Mouse (Mus musculus) spleen, postnatal 4 days (tissue): ENCODE measurements around the gene Dnah5.

Experiments
- DNase-seq, 2 experiments: peaks; one replicate each; pipeline ENCODE4 v3.0.0; 2022; ENCODE audit warnings: low spot score in 2 of 2

Dnah5 gene

GRCm38 (mm10) chr15:28203111-28204075 is at the start of gene Dnah5:
TSS of gene Dnah5 (plus strand) at chr15:28203752.
- DNase-seq: no peak

DNA sequence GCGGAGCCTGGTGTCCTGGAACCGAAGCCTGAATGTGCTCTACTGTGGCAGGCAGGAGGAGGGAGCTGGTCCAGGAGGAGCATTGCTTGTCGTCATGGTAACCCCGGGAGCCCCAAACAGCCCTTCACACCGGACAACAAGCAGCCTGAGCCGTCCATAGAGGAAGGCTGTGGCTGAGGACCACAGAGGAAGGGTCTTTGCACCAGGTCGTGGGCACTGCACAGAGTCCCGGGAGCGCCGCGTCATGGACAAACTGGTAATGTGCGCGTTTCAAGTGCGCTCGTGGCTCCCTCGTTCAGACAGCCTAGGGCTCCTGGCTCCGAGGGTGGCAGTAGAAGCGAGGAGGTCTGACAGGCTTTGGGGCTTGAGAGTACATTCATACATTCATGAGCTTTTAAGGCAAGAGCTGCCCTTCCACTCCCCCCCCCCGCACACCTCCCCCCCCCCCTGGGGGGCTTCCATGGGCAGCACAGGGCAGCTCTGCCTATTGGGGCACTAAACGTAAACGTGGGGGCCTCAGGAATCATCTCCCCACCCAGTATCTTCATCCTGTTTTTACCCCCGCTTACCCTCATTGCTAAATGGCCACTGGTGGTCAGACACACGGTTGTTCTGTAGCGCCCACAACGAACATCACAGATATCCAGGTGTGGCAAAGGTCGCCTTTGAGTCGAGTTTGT is 48.6 kb upstream of the Dnah5 start:
- no peak for DNase-seq

- DNase-seq: no peak
These were observed 44.6 kb upstream of the Dnah5 start for GRCm38 (mm10) chr15:28158771-28159489.

DNA sequence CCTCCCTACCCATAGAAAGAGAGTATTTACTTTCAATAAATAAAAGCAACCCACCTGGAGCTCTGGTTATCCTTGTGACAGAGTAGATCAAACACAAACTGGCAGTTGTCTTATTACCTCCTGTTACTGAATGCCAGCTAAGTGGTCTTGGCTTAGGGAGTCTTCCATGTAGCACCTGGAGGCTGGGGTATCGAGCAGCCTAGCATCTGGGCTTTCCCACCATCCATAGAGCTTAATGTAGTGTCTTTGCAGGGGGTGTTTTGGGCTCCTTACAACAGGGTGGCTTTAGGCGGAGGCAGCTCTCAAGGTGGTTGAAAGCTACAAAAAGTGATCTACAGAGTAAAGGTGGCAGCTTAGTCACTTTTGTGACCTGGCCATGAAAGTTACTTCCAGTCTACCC is 41.3 kb upstream of the Dnah5 start:
- DNase-seq: no peak

- no peak for DNase-seq
These were observed 38.3 kb upstream of the Dnah5 start for GRCm38 (mm10) chr15:28165234-28165633.

DNA sequence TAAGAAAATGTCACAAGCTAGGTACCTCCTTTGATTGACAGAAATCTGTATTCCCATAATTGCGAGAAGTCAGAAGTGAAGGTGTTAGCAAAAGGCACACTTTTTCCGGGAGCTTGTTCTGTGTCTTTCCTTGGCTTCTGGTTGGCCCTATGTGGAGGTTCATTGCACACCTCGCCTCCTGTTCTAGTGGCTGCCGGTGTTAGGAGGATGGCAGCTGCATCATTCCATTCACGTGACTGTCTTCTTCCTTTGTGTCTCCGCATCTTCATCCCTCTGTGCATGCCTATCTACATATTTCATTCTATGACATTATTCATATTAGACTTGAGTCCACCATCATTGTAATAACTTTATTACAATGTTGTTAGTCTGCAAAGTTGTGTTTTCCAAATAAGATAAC is 37.5 kb upstream of the Dnah5 start:
- DNase-seq: no peak

- no peak for DNase-seq
These were observed 24.6 kb upstream of the Dnah5 start for GRCm38 (mm10) chr15:28178951-28179350.

GRCm38 (mm10) chr15:28179556-28179955 is 24.0 kb upstream of the Dnah5 start:
- no peak for DNase-seq

GRCm38 (mm10) chr15:28181862-28182261 is 21.7 kb upstream of the Dnah5 start:
- DNase-seq: peak; percentile 37 to 80

DNA sequence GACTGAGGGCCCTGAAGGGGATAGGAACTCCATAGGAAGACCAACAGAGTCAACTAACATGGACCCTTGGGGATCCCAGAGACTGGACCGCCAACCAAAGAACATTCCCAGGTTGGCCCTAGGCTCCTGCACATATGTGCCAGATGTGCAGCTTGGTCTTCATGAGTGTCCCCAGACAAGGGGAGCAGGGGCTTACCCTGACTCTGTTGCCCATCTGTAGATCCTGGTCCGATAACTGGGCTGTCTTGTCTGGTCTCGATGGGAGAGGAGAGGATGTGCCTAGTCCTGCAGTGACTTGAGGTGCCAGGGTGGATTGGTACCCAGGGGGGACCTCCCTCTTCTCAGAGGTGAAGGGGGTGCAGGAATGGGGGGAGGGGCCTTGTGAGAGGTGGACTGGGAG is 21.0 kb upstream of the Dnah5 start:
- no peak for DNase-seq

- peak; percentile 47 to 87 for DNase-seq
These were observed 15.8 kb upstream of the Dnah5 start for GRCm38 (mm10) chr15:28187472-28188360.

DNA sequence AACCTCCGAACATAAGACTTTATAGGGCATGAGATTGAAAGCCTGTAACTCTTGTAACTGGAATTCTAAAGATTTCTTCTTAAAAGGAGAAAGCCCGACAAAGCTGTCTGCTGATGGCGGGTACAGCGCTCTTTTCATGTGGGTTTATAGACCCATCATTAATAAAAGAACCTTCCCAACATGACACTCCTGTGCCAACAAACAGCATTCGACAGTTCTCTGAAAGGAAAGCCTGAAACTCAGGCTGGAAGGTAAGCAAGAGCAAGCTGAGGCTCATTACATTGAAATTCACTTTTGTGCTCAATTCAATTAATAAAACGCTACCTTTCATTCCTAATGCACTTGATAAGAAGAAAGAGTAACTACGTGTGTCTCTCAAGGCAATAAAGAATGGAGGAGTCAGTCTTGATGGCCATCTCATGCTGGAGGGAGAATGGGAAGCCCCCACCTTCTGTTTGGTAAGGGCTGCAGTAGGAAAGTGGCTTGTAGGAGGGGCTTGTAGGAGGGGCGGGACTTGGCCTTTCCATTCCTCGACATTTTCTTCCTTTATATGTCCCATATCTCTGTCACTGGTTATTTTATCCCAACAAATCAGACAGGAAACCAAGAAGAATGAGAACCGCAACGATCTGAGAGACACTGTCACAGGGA is 15.1 kb upstream of the Dnah5 start:
- DNase-seq: no peak

DNA sequence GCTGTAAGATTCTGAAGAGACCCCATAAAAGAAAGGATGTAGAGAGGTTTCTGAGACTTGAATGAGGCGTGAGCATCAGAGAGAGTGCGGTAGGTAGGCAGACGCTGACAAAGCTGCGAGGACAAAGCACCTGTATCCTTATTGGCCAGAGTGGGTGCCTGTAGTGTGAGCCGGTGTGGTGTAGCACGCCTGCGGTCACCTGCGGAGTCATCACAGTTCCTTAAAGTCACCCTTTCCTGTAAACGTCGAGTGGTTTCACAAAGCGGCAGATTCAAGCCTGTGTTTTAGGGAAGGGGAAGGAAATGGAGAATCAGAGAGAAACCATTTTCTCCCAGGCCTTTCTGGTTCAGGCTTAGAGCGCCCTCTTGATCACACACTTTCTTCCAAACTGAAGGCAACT is 13.9 kb upstream of the Dnah5 start:
- no peak for DNase-seq

DNA sequence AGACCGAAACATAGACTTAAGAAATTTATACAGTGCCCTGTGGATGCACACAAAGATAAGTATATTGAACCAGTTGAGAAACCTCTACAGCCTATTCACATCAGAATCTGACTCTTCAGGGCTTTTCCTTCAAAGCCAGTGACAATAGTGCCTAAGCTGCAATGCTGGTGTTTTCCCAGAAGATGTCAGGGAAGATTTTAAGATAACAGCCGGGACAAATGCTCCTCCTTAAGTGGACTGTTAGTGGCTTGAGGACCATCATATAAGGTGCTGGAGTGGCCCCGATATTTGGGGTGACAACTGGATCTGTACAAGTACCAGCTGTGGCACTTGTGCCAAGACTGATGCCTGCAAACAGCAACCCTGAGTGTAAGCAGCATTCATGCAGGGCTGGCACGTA is 4.9 kb upstream of the Dnah5 start:
- DNase-seq: no peak

DNA sequence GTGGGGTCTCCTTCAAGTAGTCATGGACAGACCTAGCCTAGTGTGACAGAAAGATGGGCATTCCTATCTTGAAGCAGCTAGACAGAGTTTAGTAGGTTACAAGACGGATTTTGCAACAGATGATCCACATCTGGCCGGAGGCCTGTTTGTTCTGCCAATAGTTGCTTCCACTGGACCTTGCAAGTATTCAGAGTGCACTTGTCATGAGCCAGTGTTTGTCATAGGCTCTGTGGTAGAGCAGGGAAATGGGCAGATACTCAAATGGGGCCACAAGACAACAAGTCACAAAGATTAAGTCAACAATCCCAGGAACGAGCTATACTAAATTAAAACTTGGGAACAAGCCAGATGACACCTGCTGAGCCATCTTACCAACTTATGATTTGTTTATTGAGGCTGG is 1.1 kb downstream of the Dnah5 start:
- no peak for DNase-seq

- no peak for DNase-seq
These were observed 4.0 kb downstream of the Dnah5 start for GRCm38 (mm10) chr15:28207545-28207944.

DNA sequence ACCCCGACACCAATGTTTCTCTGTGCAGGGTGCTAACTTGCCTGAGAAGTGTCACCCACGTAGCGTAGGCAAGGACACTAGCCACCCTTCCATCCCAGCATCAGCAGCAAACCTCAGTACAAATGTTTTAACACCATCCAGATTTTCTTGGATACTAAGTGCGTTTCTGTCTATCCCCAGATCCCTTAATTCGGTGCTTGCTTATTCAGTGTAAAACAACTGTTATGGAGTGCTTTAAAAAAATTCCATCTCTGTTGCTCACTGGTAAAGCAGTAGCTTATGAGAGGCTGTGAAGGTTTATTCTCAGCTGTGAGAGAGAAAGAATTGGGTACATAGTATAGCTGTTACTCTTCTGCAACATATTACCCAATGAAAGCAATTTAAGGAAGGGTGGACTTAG is 9.5 kb downstream of the Dnah5 start:
- no peak for DNase-seq

- DNase-seq: no peak
These were observed 12.8 kb downstream of the Dnah5 start for GRCm38 (mm10) chr15:28216358-28216757.

- no peak for DNase-seq
These were observed 23.8 kb downstream of the Dnah5 start for GRCm38 (mm10) chr15:28227316-28227715.

GRCm38 (mm10) chr15:28260250-28260649 is 56.7 kb downstream of the Dnah5 start:
- DNase-seq: no peak

GRCm38 (mm10) chr15:28299438-28299837 is 95.9 kb downstream of the Dnah5 start:
- DNase-seq: no peak
